Mouse (Mus musculus) myocyte (in vitro differentiated cells): ENCODE measurements around the gene Phf21a. TPM values are rescaled to one million over a fixed set of nuclear protein-coding genes. Genes with fewer than 3 reads are reported as not detected.

Experiments
- H3K27me3 ChIP-seq: one replicate; pipeline ENCODE4 v1.6.1; 2011; ENCODE audit not compliant: control insufficient read depth, insufficient read depth, insufficient read length
- H3K36me3 ChIP-seq: one replicate; pipeline ENCODE4 v1.6.1; 2011; ENCODE audit not compliant: control insufficient read depth, insufficient read depth
- H3K4me2 ChIP-seq: one replicate; pipeline ENCODE4 v1.6.1; 2011; ENCODE audit warnings: low read depth, control low read depth
- H3K4me3 ChIP-seq: one replicate; pipeline ENCODE4 v1.5.1; 2011; ENCODE audit warnings: mild to moderate bottlenecking, control low read depth, moderate library complexity
- H3K79me2 ChIP-seq: one replicate; pipeline ENCODE4 v1.6.1; 2011; ENCODE audit not compliant: control insufficient read depth, insufficient read depth
- H3ac ChIP-seq: one replicate; pipeline ENCODE4 v1.6.1; 2011; ENCODE audit not compliant: control insufficient read depth, insufficient read length
- CEBPB ChIP-seq: IDR thresholded peaks from 2 replicates; pipeline ENCODE4 v1.6.1; 2011; ENCODE audit warnings: mild to moderate bottlenecking, moderate library complexity; ENCODE audit not compliant: poor library complexity, insufficient read depth, severe bottlenecking
- E2F4 ChIP-seq: IDR thresholded peaks from one replicate; pipeline ENCODE4 v1.6.1; 2011; ENCODE audit warnings: mild to moderate bottlenecking, control low read depth, moderate library complexity; ENCODE audit not compliant: insufficient read depth
- MAX ChIP-seq: IDR thresholded peaks from one replicate; pipeline ENCODE4 v1.6.1; 2011; ENCODE audit warnings: low read depth, mild to moderate bottlenecking, control low read depth
- MYOD1 ChIP-seq, 3 experiments: IDR thresholded peaks; one replicate each; pipeline ENCODE4 v1.6.1; 2011; ENCODE audit warnings: control low read depth in 2 of 3, low read depth in 2 of 3, mild to moderate bottlenecking in 2 of 3, moderate library complexity in 1 of 3; ENCODE audit not compliant: insufficient read length in 2 of 3, control insufficient read depth in 1 of 3
- MYOG ChIP-seq, 3 experiments: IDR thresholded peaks; one replicate each; pipeline ENCODE4 v1.6.1; 2011; ENCODE audit warnings: control low read depth in 2 of 3, low read depth in 2 of 3, mild to moderate bottlenecking in 2 of 3; ENCODE audit not compliant: insufficient read length in 2 of 3, control insufficient read depth in 1 of 3, insufficient read depth in 1 of 3
- POLR2A ChIP-seq: IDR thresholded peaks from one replicate; pipeline ENCODE4 v1.6.1; 2011; ENCODE audit warnings: low read depth, mild to moderate bottlenecking, control low read depth, moderate library complexity; ENCODE audit not compliant: insufficient read length
- POLR2AphosphoS2 ChIP-seq: IDR thresholded peaks from one replicate; pipeline ENCODE4 v1.6.1; 2011; ENCODE audit warnings: low read depth, control low read depth; ENCODE audit not compliant: insufficient read length
- REST ChIP-seq: IDR thresholded peaks from one replicate; pipeline ENCODE4 v1.6.1; 2011; ENCODE audit warnings: mild to moderate bottlenecking, control low read depth, moderate library complexity; ENCODE audit not compliant: insufficient read depth, insufficient read length
- SRF ChIP-seq: IDR thresholded peaks from one replicate; pipeline ENCODE4 v1.6.1; 2011; ENCODE audit warnings: low read depth; ENCODE audit not compliant: control insufficient read depth, insufficient read length
- TCF12 ChIP-seq: IDR thresholded peaks from one replicate; pipeline ENCODE4 v1.6.1; 2011; ENCODE audit warnings: mild to moderate bottlenecking, control low read depth; ENCODE audit not compliant: poor library complexity, insufficient read depth, severe bottlenecking
- TCF3 ChIP-seq: IDR thresholded peaks from one replicate; pipeline ENCODE4 v1.6.1; 2011; ENCODE audit warnings: low read depth, control low read depth; ENCODE audit not compliant: insufficient read length
- USF1 ChIP-seq: IDR thresholded peaks from one replicate; pipeline ENCODE4 v1.6.1; 2011; ENCODE audit warnings: low read depth, mild to moderate bottlenecking, control low read depth, moderate library complexity
- polyA plus RNA-seq: library from polyadenylated mRNA; unstranded; fragments of >200 nt; fragmentation: generic; extraction: Trizol; gene quantifications from one replicate; pipeline ENCODE4 v1.2.1, GENCODE M21; 2012; ENCODE audit warnings: missing spikeins

Phf21a gene
- polyA plus RNA-seq, 1 experiment: 14.7 TPM

DNA sequence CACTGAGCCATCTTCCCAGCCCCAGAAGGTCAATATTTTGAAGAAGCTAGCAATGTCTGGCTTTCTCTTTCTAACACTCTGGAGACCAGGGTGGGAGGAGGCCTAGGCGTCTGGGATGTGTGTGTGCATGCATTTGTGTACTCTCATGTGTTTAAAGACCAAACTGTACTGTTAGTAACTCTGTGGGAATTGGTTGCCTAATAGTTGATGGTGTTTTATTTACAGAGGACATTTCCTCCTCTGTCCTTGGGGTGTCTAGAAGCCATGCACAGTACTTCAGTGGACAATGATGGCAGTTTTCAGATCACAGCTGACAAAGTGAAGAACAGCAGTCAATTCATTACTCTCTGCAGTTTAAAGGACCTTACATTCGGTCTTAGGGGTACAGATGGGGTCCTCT lies 254.3 kb downstream of the Phf21a start:
- Histone ChIP-seq H3K4me2 (no peak overlapping the region), H3ac (no peak overlapping the region), H3K36me3 (peaks cover 18% of the 10 kb centered on the region), H3K4me3 (no peak overlapping the region), H3K79me2 (no peaks in the 10 kb centered on the region), H3K27me3 (no peaks in the 10 kb centered on the region)
- TF ChIP-seq SRF: no peak
- no peak for TF ChIP-seq MYOD1 (IDR thresholded peaks at IDR 0.05; ENCODE audit: control insufficient read depth in 1 of 3, insufficient read length in 2 of 3, low read depth in 2 of 3)
- TF ChIP-seq POLR2A: no peak
- no peak for TF ChIP-seq TCF12
- TF ChIP-seq TCF3: no peak
- no peak for TF ChIP-seq MYOG (IDR thresholded peaks at IDR 0.05; ENCODE audit: control insufficient read depth in 1 of 3, insufficient read depth in 1 of 3, insufficient read length in 2 of 3, low read depth in 2 of 3)
- no peak for TF ChIP-seq E2F4
- TF ChIP-seq USF1: no peak
- TF ChIP-seq POLR2AphosphoS2: no peak
- no peak for TF ChIP-seq CEBPB
- TF ChIP-seq REST: no peak
- no peak for TF ChIP-seq MAX

DNA sequence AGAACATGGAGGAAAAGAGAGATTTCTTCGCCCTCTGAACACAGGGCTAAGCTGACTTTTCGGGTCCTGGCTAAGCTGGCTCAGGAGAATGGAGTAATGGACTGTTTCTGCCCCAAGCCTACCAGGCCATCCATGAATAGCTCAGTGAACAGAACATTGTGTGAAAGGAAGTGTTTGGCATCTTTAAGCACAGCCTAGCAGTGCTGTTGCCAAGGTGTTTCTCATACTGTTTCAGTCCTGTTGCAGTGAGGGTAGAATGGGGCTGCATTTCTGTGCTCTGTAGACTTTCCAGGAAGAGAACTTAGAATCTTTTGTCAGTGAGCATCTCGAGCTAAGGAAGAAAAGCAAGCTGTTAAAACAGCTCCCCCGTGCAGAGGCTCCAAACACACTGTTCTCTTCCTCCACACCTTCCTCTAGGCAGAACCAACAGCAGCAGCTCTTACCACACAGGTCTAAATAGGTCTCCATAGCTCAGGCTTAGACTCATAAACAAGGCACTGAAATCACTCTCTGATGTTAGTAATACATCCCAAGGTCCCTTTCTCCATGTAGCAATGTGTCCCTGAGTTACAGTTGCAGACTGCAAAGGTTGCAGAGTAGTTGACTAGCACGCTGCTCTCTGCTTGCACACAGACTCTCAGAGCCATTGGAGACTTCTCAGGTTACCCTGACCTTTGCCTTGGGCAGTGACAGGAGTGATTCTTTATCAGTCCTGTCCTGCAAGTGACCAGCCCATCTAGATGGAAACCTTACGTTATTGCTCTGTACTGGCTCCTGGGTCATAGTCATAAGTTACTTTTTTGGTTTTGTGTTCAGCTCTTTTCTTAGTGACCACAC lies 256.9 kb downstream of the Phf21a start:
- no peak overlapping the region for H3K4me3 ChIP-seq
- H3K27me3 ChIP-seq: no peaks in the 10 kb centered on the region
- no peak overlapping the region for H3K4me2 ChIP-seq
- no peak for TF ChIP-seq MYOG (IDR thresholded peaks at IDR 0.05; ENCODE audit: control insufficient read depth in 1 of 3, insufficient read depth in 1 of 3, insufficient read length in 2 of 3, low read depth in 2 of 3)
- TF ChIP-seq TCF3: no peak
- TF ChIP-seq CEBPB: no peak
- TF ChIP-seq MYOD1 (IDR thresholded peaks at IDR 0.05; ENCODE audit: control insufficient read depth in 1 of 3, insufficient read length in 2 of 3, low read depth in 2 of 3): no peak
- TF ChIP-seq MAX: no peak
- no peak for TF ChIP-seq E2F4
- no peak for TF ChIP-seq REST
- no peak for TF ChIP-seq TCF12
- no peak for TF ChIP-seq USF1
- TF ChIP-seq POLR2AphosphoS2: no peak
- no peak for TF ChIP-seq SRF
- TF ChIP-seq POLR2A: no peak
- H3K36me3 ChIP-seq: peaks cover 18% of the 10 kb centered on the region
- H3ac ChIP-seq: no peak overlapping the region
- H3K79me2 ChIP-seq: no peaks in the 10 kb centered on the region

DNA sequence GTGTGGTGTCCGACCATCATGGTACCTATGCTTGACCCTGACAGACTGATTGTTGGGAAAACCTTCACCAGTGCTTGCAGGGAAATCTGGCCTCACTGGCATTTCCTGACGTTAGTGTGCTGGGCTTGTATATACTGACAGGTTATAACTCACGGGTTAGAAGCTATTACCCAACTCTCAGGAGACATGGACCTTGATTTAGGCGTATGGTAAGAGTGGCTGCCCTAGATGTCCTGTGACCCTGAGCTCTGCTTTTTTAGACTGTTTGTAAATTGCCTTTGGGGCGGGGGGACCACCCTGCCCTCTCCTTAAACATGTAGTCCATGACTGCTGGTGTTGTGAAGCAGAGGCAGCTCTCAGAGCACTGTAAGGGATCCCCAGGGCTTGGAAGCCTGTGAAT lies 257.8 kb downstream of the Phf21a start:
- Histone ChIP-seq H3K36me3 (peaks cover 18% of the 10 kb centered on the region), H3K4me2 (no peak overlapping the region)

DNA sequence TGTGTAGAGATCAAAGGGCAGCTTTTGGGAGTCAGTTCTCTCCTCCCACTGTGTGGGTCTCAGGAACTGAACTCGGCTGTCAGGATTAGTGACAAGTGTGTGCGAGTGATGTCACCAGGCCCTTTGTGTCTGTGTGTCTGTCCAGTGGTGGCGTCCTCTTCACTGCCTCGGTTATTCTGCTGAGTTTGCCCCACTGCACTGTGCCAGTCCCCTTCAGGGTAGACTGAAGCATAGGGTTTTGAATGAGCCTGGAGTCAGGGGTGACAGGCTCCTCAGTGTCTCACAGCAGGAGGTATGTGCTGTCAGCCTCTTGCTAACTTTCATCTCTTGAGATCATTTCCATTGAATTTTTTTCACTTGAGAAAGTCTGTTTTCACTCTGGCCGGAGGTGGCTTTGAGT lies 260.5 kb downstream of the Phf21a start:
- H3K4me3 ChIP-seq: no peak overlapping the region
- H3K79me2 ChIP-seq: no peaks in the 10 kb centered on the region
- no peaks in the 10 kb centered on the region for H3K27me3 ChIP-seq
- no peak overlapping the region for H3ac ChIP-seq
- peaks cover 20% of the 10 kb centered on the region for H3K36me3 ChIP-seq
- H3K4me2 ChIP-seq: no peak overlapping the region
- TF ChIP-seq POLR2AphosphoS2 (no peak), POLR2A (no peak)

More for the DNA sequence above, 257.8 kb downstream of the Phf21a start:
- Histone ChIP-seq H3K27me3 (no peaks in the 10 kb centered on the region), H3K79me2 (no peaks in the 10 kb centered on the region), H3K4me3 (no peak overlapping the region), H3ac (no peak overlapping the region)
- TF ChIP-seq MAX: no peak
- no peak for TF ChIP-seq POLR2A
- no peak for TF ChIP-seq SRF
- TF ChIP-seq TCF12: no peak
- no peak for TF ChIP-seq CEBPB
- TF ChIP-seq REST: no peak
- no peak for TF ChIP-seq POLR2AphosphoS2

DNA sequence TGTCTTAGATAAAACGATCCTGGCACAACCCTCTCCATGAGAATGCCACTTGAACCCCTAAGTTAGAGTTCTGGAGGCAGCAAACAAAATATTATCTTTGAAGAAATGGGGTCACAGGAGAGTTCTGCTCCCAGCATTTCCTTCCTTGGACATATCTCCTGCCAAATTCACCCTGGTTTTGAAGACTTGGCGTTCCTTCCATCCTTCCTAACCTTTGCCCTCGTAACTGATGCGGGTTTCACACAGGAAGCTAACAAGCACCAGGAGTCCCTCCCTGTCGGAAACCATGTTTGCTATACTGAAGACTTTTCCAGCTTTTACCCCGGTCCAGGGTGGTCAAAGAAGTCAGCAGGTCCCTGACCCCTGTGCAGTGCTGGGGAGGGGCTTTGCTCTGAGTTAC lies 261.3 kb downstream of the Phf21a start:
- H3K4me3 ChIP-seq: no peak overlapping the region

More for the DNA sequence above, 261.3 kb downstream of the Phf21a start:
- H3K36me3 ChIP-seq: peaks cover 16% of the 10 kb centered on the region
- no peaks in the 10 kb centered on the region for H3K27me3 ChIP-seq
- H3K79me2 ChIP-seq: no peaks in the 10 kb centered on the region
- no peak overlapping the region for H3K4me2 ChIP-seq
- H3ac ChIP-seq: no peak overlapping the region
- TF ChIP-seq MAX: no peak
- no peak for TF ChIP-seq REST
- TF ChIP-seq E2F4: no peak
- no peak for TF ChIP-seq TCF3
- TF ChIP-seq POLR2A: no peak
- no peak for TF ChIP-seq MYOD1 (IDR thresholded peaks at IDR 0.05; ENCODE audit: control insufficient read depth in 1 of 3, insufficient read length in 2 of 3, low read depth in 2 of 3)
- no peak for TF ChIP-seq SRF
- TF ChIP-seq TCF12: no peak
- no peak for TF ChIP-seq MYOG (IDR thresholded peaks at IDR 0.05; ENCODE audit: control insufficient read depth in 1 of 3, insufficient read depth in 1 of 3, insufficient read length in 2 of 3, low read depth in 2 of 3)
